Mouse (Mus musculus): Measurements from ENCODE around the gene Hnf1a. TPM values are rescaled to one million over a fixed set of nuclear protein-coding genes. Genes with fewer than 3 reads are reported as not detected.

Hnf1a gene
- total RNA-seq, 2 experiments from 2014 or later = 1.7 to 3.3 TPM

GRCm38 (mm10) chr5:114979250-114980121 lies 8.6 kb upstream of the Hnf1a start:
- peak; percentile 80 for DNase-seq

- DNase-seq = no peak
These were observed 8.0 kb upstream of the Hnf1a start for GRCm38 (mm10) chr5:114978888-114979249.

GRCm38 (mm10) chr5:114978473-114978872 lies 7.6 kb upstream of the Hnf1a start:
- peak; percentile 39 for DNase-seq

- DNase-seq = no peak
These were observed 6.0 kb upstream of the Hnf1a start for GRCm38 (mm10) chr5:114976935-114977334.

- no peak for DNase-seq
These were observed 2.2 kb upstream of the Hnf1a start for GRCm38 (mm10) chr5:114973131-114973530.

- DNase-seq = no peak
These were observed 1.3 kb upstream of the Hnf1a start for GRCm38 (mm10) chr5:114972201-114972600.

GRCm38 (mm10) chr5:114969609-114970215 lies 1.2 kb downstream of the Hnf1a start:
- no peak for DNase-seq

GRCm38 (mm10) chr5:114969064-114969463 lies 1.8 kb downstream of the Hnf1a start:
- DNase-seq = no peak

- no peak for DNase-seq
These were observed 2.2 kb downstream of the Hnf1a start for GRCm38 (mm10) chr5:114968651-114969050.

- DNase-seq = no peak
These were observed 3.2 kb downstream of the Hnf1a start for GRCm38 (mm10) chr5:114967523-114968268.

- no peak for DNase-seq
These were observed 5.7 kb downstream of the Hnf1a start for GRCm38 (mm10) chr5:114964967-114965898.

GRCm38 (mm10) chr5:114964315-114964966 lies 6.5 kb downstream of the Hnf1a start:
- no peak for DNase-seq

GRCm38 (mm10) chr5:114961590-114962360 lies 9.1 kb downstream of the Hnf1a start:
- no peak for DNase-seq

GRCm38 (mm10) chr5:114958069-114958468 lies 12.8 kb downstream of the Hnf1a start:
- no peak for DNase-seq

- no peak for DNase-seq
These were observed 17.6 kb downstream of the Hnf1a start for GRCm38 (mm10) chr5:114953326-114953725.

GRCm38 (mm10) chr5:114951279-114951880 lies 19.5 kb downstream of the Hnf1a start:
- DNase-seq = no peak

GRCm38 (mm10) chr5:114950669-114951068 lies 20.2 kb downstream of the Hnf1a start:
- no peak for DNase-seq

- no peak for DNase-seq
These were observed 21.1 kb downstream of the Hnf1a start for GRCm38 (mm10) chr5:114949812-114950211.

- no peak for DNase-seq
These were observed 21.6 kb downstream of the Hnf1a start for GRCm38 (mm10) chr5:114949316-114949715.

- peak; percentile 76 for DNase-seq
These were observed 22.0 kb downstream of the Hnf1a start for GRCm38 (mm10) chr5:114948891-114949290.
